Mouse (Mus musculus) kidney, embryonic 14.5 days (tissue): ENCODE measurements around the gene Gcsam. TPM values are rescaled to one million over a fixed set of nuclear protein-coding genes. Genes with fewer than 3 reads are reported as not detected.

Experiments
- polyA plus RNA-seq: library from polyadenylated mRNA; unstranded; fragments of >200 nt; fragmentation: Nextera tagmentation; extraction: Ambion mirVana; gene quantifications from 2 replicates; pipeline ENCODE4 v1.2.1, GENCODE M21; 2014

The Gcsam gene
- polyA plus RNA-seq, 1 experiment from 2014 or later, result 0.19 TPM

Other genes starting within 250 kb of the Gcsam start
- gene Cd200, start 201.3 kb upstream of the Gcsam start, polyA plus RNA-seq, result 27.7 and 31.3 TPM in 2 replicates
- gene Gm609, start 117.4 kb upstream of the Gcsam start, polyA plus RNA-seq, result 0.85 and 0.86 TPM in 2 replicates
- gene Gm17783, start 78.3 kb upstream of the Gcsam start, polyA plus RNA-seq, result 3.7 and 3.8 TPM in 2 replicates
- not detected in 2 replicates for gene Slc9c1, start 75.1 kb upstream of the Gcsam start, polyA plus RNA-seq
- gene BC016579, start 43.7 kb downstream of the Gcsam start, polyA plus RNA-seq, result 0.16 and 0.31 TPM in 2 replicates
- not detected in 2 replicates for gene Tmprss7, start 83.3 kb downstream of the Gcsam start, polyA plus RNA-seq
- gene Tagln3, start 114.2 kb downstream of the Gcsam start, polyA plus RNA-seq, result 8.0 and 8.5 TPM in 2 replicates
- 36.5 and 38.8 TPM in 2 replicates for gene Abhd10, start 132.6 kb downstream of the Gcsam start, polyA plus RNA-seq